Mouse (Mus musculus): ENCODE data around the gene Gprc6a. TPM values are rescaled to one million over a fixed set of nuclear protein-coding genes. Genes with fewer than 3 reads are reported as not detected.

Gene Gprc6a
- polyA plus RNA-seq, 1 experiment from 2014 or later: not detected

GRCm38 (mm10) chr10:51614826-51615590 lies 16.3 kb downstream of the Gprc6a start:
- H3K36me3 ChIP-seq: no peaks in the 10 kb centered on the region
- H3K27me3 ChIP-seq (replicated peaks): no peaks in the 10 kb centered on the region
- no peak overlapping the region for H3K9ac ChIP-seq
- H3K4me3 ChIP-seq: no peak overlapping the region
- peaks cover 10% of the 10 kb centered on the region for H3K4me1 ChIP-seq
- ATAC-seq (ENCODE audit: extremely low read depth, insufficient number of reproducible peaks, low FRiP score, low TSS enrichment): no peak
- no peak overlapping the region for H3K4me2 ChIP-seq
- H3K9me3 ChIP-seq: no peaks in the 10 kb centered on the region
- H3K27ac ChIP-seq (replicated peaks): no peak overlapping the region
- 61% methylated on average over 11 of the region's 11 CpGs for WGBS

DNA sequence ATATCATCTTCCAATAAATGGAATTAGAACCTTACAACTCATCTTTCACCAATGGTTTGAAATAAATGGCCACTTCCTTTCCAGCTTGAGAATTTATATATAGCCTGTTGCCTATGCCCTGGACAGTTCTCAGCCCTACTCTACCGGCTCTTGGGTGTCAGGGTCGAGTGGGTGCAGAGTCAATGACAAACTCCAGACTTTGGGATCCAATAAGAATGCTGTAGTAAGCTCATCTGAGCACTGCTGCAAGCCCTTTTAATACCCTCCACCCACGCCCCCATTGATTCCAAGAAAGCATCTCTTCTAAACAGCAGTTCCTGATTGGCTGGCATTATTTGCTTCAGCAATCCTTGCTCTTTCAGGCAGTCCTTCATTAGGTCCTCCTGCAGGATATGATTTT lies 17.8 kb downstream of the Gprc6a start:
- 38% methylated on average over 3 of the region's 3 CpGs for WGBS
- no peak overlapping the region for H3K4me3 ChIP-seq
- no peak overlapping the region for H3K4me2 ChIP-seq
- H3K9me3 ChIP-seq: no peaks in the 10 kb centered on the region
- no peak for ATAC-seq (ENCODE audit: extremely low read depth, insufficient number of reproducible peaks, low FRiP score, low TSS enrichment)
- no peaks in the 10 kb centered on the region for H3K27me3 ChIP-seq (replicated peaks)
- peaks cover 10% of the 10 kb centered on the region for H3K4me1 ChIP-seq
- no peak overlapping the region for H3K9ac ChIP-seq
- 0 out of 2 replicates have a peak overlapping the region, but pooled peaks have one; percentile 15 for H3K27ac ChIP-seq (replicated peaks)
- H3K36me3 ChIP-seq: no peaks in the 10 kb centered on the region

DNA sequence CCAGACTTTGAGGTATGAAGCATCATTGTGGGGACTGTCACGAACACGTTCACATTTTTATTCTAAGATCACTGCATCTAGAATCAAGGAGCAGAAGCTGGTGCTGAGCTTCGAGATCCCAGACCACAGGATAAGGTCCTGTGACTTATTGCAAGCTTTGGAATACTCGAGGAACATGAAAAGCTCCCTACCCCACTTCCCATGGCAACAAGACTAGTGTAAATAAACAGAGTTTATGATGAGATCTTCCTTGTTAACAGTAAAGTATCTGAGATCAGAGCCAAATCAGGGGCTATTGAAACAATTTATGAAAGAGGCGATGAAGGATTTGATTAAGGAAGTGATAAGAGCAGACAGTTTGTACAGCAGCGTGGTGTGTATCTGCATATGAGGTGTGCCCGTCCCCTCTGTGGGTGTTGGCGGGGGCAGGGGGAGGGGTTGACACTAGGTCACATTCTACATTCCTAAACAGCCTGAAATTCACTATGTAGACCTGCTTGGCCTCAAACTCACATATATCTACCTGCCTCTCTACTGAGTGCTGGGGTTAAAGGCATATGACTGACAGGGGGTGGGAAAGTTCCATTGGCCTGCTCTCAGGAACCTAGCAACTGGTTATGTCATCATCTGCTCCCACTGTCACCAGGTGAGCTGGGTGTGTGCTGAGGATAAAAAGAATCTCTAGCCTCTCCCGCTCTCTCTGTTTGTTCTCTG lies 19.1 kb downstream of the Gprc6a start:
- ATAC-seq (ENCODE audit: extremely low read depth, insufficient number of reproducible peaks, low FRiP score, low TSS enrichment): no peak
- Histone ChIP-seq H3K4me1 (peaks cover 10% of the 10 kb centered on the region), H3K9ac (no peak overlapping the region), H3K4me2 (no peak overlapping the region), H3K4me3 (no peak overlapping the region), H3K36me3 (no peaks in the 10 kb centered on the region), H3K27ac (replicated peaks) (no peak overlapping the region), H3K9me3 (no peaks in the 10 kb centered on the region), H3K27me3 (replicated peaks) (no peaks in the 10 kb centered on the region)
- WGBS: 57% methylated on average over 9 of the region's 9 CpGs

DNA sequence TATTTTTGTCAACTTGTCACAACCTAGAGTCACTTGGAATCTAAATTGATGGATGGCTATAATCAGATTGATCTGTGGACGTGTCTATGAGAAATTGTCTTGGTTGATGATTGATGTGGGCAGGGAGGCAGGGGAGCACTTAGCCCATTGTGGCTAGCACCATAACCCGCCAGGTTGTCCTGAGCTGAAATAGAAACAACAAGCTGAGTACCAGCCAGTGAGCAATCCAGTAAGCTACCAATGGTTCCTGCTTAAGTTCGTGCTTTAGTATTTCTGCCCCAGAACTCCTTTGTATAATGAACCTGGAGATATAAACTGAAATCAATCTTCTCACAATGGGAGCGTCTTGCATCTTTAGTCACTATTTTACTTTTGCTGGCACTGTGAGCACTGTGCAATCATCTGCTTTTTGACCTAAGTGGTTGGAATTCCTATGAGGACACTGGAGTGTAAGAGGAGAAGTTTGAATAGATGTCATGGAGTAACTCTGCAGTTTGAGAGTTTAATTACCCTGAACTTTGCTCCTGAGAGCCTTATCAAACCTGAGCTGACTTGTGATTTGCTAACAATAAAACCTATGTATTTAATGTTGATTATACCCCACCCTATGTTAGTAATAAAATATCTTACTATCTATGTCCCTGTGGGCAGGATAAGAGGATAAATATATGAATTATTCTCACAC lies 21.4 kb downstream of the Gprc6a start:
- Histone ChIP-seq H3K4me2 (no peak overlapping the region), H3K4me1 (peaks cover 10% of the 10 kb centered on the region), H3K9ac (no peak overlapping the region), H3K27me3 (replicated peaks) (no peaks in the 10 kb centered on the region), H3K27ac (replicated peaks) (no peak overlapping the region), H3K4me3 (no peak overlapping the region), H3K9me3 (no peaks in the 10 kb centered on the region), H3K36me3 (no peaks in the 10 kb centered on the region)
- ATAC-seq (ENCODE audit: extremely low read depth, insufficient number of reproducible peaks, low FRiP score, low TSS enrichment): no peak
- 61% methylated on average over 4 of the region's 4 CpGs for WGBS

GRCm38 (mm10) chr10:51596928-51597635 lies 34.2 kb downstream of the Gprc6a start:
- Histone ChIP-seq H3K27me3 (replicated peaks) (no peaks in the 10 kb centered on the region), H3K9ac (no peak overlapping the region), H3K4me2 (no peak overlapping the region), H3K4me1 (no peaks in the 10 kb centered on the region), H3K27ac (replicated peaks) (no peak overlapping the region), H3K9me3 (no peaks in the 10 kb centered on the region), H3K36me3 (no peaks in the 10 kb centered on the region), H3K4me3 (no peak overlapping the region)
- 74% methylated on average over 9 of the region's 9 CpGs for WGBS
- ATAC-seq (ENCODE audit: extremely low read depth, insufficient number of reproducible peaks, low FRiP score, low TSS enrichment): no peak

GRCm38 (mm10) chr10:51595001-51595931 lies 36.0 kb downstream of the Gprc6a start:
- Histone ChIP-seq H3K4me3 (no peak overlapping the region), H3K4me1 (no peaks in the 10 kb centered on the region), H3K27ac (replicated peaks) (no peak overlapping the region), H3K36me3 (no peaks in the 10 kb centered on the region), H3K9me3 (no peaks in the 10 kb centered on the region), H3K27me3 (replicated peaks) (peaks cover 14% of the 10 kb centered on the region), H3K9ac (no peak overlapping the region), H3K4me2 (peak overlapping the region; percentile 53)
- no peak for ATAC-seq (ENCODE audit: extremely low read depth, insufficient number of reproducible peaks, low FRiP score, low TSS enrichment)
- 41% methylated on average over 10 of the region's 10 CpGs for WGBS

DNA sequence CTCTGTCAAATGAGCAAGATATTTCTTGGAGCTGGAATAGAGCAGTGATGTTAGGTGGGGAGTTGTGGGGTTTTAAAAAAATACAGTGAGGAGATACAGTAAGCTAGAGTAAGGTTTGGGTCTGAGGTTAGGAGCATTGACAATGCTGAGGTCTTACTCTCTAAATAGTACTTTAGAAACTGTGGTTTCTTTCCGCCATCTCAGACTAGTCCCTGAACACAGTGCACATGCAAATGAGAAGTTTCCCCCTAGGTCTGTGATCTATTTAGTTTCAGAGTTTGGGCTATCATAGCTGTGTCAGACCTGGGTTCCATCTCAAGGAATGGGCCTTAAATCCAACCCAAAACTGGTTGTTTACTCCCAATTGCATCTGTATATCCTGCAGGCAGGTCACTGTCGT lies 39.7 kb downstream of the Gprc6a start:
- no peak overlapping the region for H3K4me2 ChIP-seq
- H3K4me1 ChIP-seq: no peaks in the 10 kb centered on the region
- no peaks in the 10 kb centered on the region for H3K9me3 ChIP-seq
- H3K27me3 ChIP-seq (replicated peaks): peaks cover 24% of the 10 kb centered on the region
- WGBS: 83% methylated on average over 2 of the region's 2 CpGs
- ATAC-seq (ENCODE audit: extremely low read depth, insufficient number of reproducible peaks, low FRiP score, low TSS enrichment): no peak
- no peaks in the 10 kb centered on the region for H3K36me3 ChIP-seq
- no peak overlapping the region for H3K27ac ChIP-seq (replicated peaks)
- no peak overlapping the region for H3K4me3 ChIP-seq
- H3K9ac ChIP-seq: no peak overlapping the region

- no peaks in the 10 kb centered on the region for H3K4me1 ChIP-seq
- H3K4me2 ChIP-seq: peak within 1 kb of the TSS; percentile 68
- peak within 1 kb of the TSS; percentile 55; the same call in 1 of the 2 replicates for H3K9ac ChIP-seq
- H3K27ac ChIP-seq (replicated peaks): no peak within 1 kb of the TSS
- no peaks in the 10 kb centered on the region for H3K36me3 ChIP-seq
- ATAC-seq (ENCODE audit: extremely low read depth, insufficient number of reproducible peaks, low FRiP score, low TSS enrichment): no peak
- 3% methylated on average over 19 of the region's 19 CpGs for WGBS
- no peaks in the 10 kb centered on the region for H3K9me3 ChIP-seq
- H3K27me3 ChIP-seq (replicated peaks): peaks cover 24% of the 10 kb centered on the region
- H3K4me3 ChIP-seq: peak within 1 kb of the TSS; percentile 39
These were observed 41.1 kb downstream of the Gprc6a start, which contains the start of gene Fam162b for GRCm38 (mm10) chr10:51590139-51590574. TSS of gene Fam162b (minus strand) at chr10:51590517.

DNA sequence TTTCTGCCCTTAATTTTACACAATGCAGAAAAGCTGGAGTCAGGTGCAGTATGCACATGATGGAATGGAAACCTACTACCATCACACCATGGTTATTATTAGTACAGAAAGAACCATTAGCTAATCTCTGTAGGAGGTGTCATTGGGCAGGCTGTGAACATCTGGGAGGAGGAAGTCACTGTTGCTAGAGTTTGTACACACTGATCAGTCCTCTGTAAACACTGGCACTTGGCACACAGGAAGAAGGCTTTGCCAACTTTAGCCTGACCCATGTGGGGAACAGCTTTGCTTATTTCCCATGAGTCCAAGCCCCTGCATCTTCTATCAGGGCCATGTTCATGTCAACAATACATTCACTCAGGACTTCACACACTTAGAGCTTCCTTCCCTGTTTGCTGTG lies 46.3 kb downstream of the Gprc6a start:
- no peaks in the 10 kb centered on the region for H3K9me3 ChIP-seq
- no peak overlapping the region for H3K9ac ChIP-seq
- no peaks in the 10 kb centered on the region for H3K36me3 ChIP-seq
- no peaks in the 10 kb centered on the region for H3K4me1 ChIP-seq
- no peak overlapping the region for H3K27ac ChIP-seq (replicated peaks)
- H3K4me2 ChIP-seq: no peak overlapping the region
- H3K4me3 ChIP-seq: no peak overlapping the region
- H3K27me3 ChIP-seq (replicated peaks): peaks cover 7% of the 10 kb centered on the region
- ATAC-seq (ENCODE audit: extremely low read depth, insufficient number of reproducible peaks, low FRiP score, low TSS enrichment): no peak

GRCm38 (mm10) chr10:51584378-51584777 lies 46.9 kb downstream of the Gprc6a start:
- no peak overlapping the region for H3K9ac ChIP-seq
- no peaks in the 10 kb centered on the region for H3K4me1 ChIP-seq
- no peaks in the 10 kb centered on the region for H3K36me3 ChIP-seq
- no peak for ATAC-seq (ENCODE audit: extremely low read depth, insufficient number of reproducible peaks, low FRiP score, low TSS enrichment)
- WGBS: 54% methylated on average over 1 of the region's 1 CpGs
- no peaks in the 10 kb centered on the region for H3K9me3 ChIP-seq
- H3K27ac ChIP-seq (replicated peaks): no peak overlapping the region
- no peak overlapping the region for H3K4me2 ChIP-seq
- peaks cover 2% of the 10 kb centered on the region; the same call in 1 of the 2 replicates for H3K27me3 ChIP-seq (replicated peaks)
- no peak overlapping the region for H3K4me3 ChIP-seq
